Mouse (Mus musculus) layer of hippocampus, adult 9-11 months (tissue): Measurements from ENCODE around the gene Kpna2.
"Not testable (repeated sequence)": the region's sequence is repeated elsewhere in the genome, so short reads cannot be mapped to it uniquely, and the experiment has no call there.

ENCODE experiments used
- DNase-seq: peaks from one replicate; pipeline ENCODE4 v3.0.0; 2022

Kpna2 gene

GRCm38 (mm10) chr11:106999151-106999948 lies at the start of gene Kpna2:
Gene Kpna2, minus strand, starts transcription at chr11:106999541.
- peak; percentile 91 for DNase-seq

- no peak for DNase-seq
Measured at GRCm38 (mm10) chr11:107046766-107047620, 47.7 kb upstream of the Kpna2 start.

- no peak for DNase-seq
Measured at GRCm38 (mm10) chr11:107045546-107045945, 46.2 kb upstream of the Kpna2 start.

GRCm38 (mm10) chr11:107044321-107044720 lies 45.0 kb upstream of the Kpna2 start:
- peak; percentile 67 for DNase-seq

- no peak for DNase-seq
Measured at GRCm38 (mm10) chr11:107043361-107043760, 44.0 kb upstream of the Kpna2 start.

GRCm38 (mm10) chr11:107041396-107041795 lies 42.1 kb upstream of the Kpna2 start:
- no peak for DNase-seq

GRCm38 (mm10) chr11:107039417-107039816 lies 40.1 kb upstream of the Kpna2 start:
- DNase-seq, result no peak

- no peak for DNase-seq
Measured at GRCm38 (mm10) chr11:107034085-107034810, 34.9 kb upstream of the Kpna2 start.

- no peak for DNase-seq
Measured at GRCm38 (mm10) chr11:107031635-107032034, 32.3 kb upstream of the Kpna2 start.

GRCm38 (mm10) chr11:107029536-107029935 lies 30.2 kb upstream of the Kpna2 start:
- DNase-seq, result no peak

GRCm38 (mm10) chr11:107028754-107029153 lies 29.4 kb upstream of the Kpna2 start:
- DNase-seq, result no peak

- DNase-seq, result no peak
Measured at GRCm38 (mm10) chr11:107028275-107028618, 28.9 kb upstream of the Kpna2 start.

GRCm38 (mm10) chr11:107027431-107028274 lies 28.3 kb upstream of the Kpna2 start:
- peak; percentile 92 for DNase-seq

- no peak for DNase-seq
Measured at GRCm38 (mm10) chr11:107026554-107027430, 27.5 kb upstream of the Kpna2 start.

GRCm38 (mm10) chr11:107025411-107026321 lies 26.3 kb upstream of the Kpna2 start, which contains the start of gene 1810010H24Rik:
Gene 1810010H24Rik, plus strand, starts transcription at chr11:107025681.
- DNase-seq, result no peak

- DNase-seq, result no peak
Measured at GRCm38 (mm10) chr11:107024406-107024805, 25.1 kb upstream of the Kpna2 start.

GRCm38 (mm10) chr11:107022050-107022683 lies 22.8 kb upstream of the Kpna2 start:
- no peak for DNase-seq

- not testable (repeated sequence) for DNase-seq
Measured at GRCm38 (mm10) chr11:107019722-107020121, 20.4 kb upstream of the Kpna2 start.

GRCm38 (mm10) chr11:107019318-107019717 lies 20.0 kb upstream of the Kpna2 start:
- no peak for DNase-seq

GRCm38 (mm10) chr11:107018606-107019005 lies 19.3 kb upstream of the Kpna2 start:
- DNase-seq, result no peak
